Mouse (Mus musculus) testis, postnatal 10 days (tissue): Measurements from ENCODE around the gene Gm44502.

Experiments used
- DNase-seq: peaks from one replicate; pipeline ENCODE4 v3.0.0; 2021; ENCODE audit warnings: low spot score

Gene Gm44502

DNA sequence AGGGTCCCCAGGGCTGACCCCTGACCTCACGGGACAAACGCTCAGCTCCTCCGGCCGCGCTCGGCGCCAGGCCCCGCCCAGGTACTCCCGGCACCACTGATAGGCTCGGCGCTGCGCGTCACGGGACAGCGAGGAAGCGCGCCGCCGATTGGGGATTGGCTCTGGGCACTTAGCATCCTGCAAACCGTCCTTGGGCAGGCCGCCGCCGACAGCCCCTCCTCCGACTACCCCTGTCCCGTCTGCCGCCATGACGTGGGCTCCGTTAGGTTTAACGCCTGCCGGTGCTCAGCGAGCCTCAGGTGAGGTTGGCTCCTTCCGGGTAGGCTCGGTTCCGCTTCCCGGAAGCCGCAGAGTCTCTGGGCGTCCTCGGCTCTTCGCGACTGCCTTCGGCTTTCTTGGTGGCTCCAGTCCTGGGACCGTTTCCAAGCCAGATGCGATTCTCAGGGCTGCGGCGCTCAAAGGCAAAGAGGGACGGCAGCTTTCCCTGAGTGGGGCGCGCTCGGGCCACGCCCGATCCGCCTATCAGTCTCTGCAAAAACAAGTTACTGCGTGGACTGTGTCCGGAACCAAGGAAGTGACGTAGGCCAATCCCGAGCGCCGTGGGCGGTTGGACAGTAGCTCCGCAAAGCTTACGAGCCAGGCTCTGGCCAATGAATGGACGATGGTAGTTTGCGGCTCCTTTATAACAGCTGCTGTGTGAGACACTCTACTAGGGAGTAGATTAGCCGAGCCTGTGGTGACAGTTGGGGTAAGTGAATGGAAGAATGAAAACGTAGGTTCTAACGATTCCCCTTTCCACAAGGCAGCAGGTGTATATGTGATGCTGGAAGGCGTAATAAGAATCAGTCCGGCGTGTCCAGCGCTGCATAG, at the start of gene Gm44502, which contains the start of the genes C730034F03Rik and Chkb:
Gm44502 (minus strand) TSS at position 345 of the 870 bp plus-strand sequence.
C730034F03Rik (plus strand) TSS at position 238 of the 870 bp plus-strand sequence.
Chkb (minus strand) TSS at position 557 of the 870 bp plus-strand sequence.
- peak; percentile 94 for DNase-seq

DNA sequence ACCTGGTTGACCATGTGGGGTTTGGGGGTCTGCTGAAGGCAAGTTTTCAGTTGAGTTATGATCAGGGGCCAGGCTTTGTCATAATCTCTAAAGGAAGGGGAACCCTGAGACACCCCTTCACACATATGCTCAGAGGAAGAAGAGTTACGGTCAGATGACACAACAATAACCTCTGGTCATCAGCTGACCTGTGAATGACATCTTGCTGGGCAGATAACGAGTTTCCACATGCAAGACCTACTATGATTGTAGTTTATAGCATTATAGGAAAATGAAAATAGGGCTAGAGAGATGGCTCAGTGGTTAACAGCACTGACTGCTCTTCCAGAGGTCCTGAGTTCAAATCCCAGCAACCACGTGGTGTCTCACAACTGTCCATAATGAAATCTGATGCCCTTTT, 49.1 kb upstream of the Gm44502 start:
- no peak for DNase-seq

DNA sequence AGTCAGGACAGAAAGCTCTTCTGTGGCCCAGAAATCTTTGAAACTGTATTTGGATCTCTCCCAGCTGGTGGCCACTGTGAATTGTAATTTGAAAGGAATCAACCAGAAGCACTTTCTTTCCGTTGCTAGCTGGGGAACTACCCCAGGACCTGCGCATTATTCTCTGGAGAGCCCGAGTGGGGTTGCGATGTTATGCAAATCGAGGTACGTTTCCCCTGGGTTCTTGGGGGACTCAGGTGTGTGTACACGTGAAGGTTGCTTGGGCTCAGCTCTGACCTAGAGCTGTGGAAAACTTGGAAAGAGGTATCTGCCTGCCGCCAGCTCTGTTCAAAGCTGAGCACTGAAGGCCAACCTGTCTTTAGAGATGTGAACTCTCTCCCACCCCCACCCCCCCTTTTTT, 48.3 kb upstream of the Gm44502 start:
- no peak for DNase-seq

DNA sequence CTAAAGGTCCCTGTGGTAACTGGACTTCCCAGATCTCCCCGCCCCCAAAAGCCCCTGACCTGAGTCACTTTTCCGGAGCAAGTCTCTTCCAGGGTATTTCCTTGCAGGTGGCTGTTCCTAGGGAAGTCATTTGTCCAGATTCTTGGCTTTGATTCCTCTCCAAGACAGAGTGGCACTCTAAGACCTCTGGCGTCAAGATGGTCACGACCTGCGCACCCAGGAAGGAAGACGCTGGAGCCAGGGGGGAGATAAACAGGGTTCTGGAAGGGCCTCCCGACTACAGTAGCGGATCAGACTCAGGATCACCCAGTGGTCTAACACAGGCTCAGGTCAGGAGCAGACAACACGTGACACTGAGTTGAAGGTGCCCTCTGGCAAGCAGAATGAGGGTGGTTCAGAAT, 47.6 kb upstream of the Gm44502 start, which contains the start of gene Arsa:
Arsa (minus strand) TSS at position 335 of the 401 bp plus-strand sequence.
- no peak for DNase-seq

DNA sequence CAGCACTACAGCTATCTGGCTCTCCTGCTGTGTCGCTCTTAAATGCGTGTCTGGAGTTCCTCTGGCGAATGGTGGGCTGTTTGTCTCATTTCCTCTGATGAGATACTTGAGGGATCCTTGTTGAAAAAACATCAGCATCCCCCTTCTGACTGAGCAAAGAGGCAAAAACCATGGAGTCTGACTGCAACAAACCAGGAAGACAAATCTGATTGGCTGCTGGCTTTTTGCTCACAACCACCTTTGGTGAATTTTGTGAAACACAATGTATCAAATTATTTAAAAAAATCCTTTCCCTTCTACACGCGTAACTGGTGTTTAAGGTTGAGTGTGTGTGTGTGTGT, 46.9 kb upstream of the Gm44502 start:
- no peak for DNase-seq

DNA sequence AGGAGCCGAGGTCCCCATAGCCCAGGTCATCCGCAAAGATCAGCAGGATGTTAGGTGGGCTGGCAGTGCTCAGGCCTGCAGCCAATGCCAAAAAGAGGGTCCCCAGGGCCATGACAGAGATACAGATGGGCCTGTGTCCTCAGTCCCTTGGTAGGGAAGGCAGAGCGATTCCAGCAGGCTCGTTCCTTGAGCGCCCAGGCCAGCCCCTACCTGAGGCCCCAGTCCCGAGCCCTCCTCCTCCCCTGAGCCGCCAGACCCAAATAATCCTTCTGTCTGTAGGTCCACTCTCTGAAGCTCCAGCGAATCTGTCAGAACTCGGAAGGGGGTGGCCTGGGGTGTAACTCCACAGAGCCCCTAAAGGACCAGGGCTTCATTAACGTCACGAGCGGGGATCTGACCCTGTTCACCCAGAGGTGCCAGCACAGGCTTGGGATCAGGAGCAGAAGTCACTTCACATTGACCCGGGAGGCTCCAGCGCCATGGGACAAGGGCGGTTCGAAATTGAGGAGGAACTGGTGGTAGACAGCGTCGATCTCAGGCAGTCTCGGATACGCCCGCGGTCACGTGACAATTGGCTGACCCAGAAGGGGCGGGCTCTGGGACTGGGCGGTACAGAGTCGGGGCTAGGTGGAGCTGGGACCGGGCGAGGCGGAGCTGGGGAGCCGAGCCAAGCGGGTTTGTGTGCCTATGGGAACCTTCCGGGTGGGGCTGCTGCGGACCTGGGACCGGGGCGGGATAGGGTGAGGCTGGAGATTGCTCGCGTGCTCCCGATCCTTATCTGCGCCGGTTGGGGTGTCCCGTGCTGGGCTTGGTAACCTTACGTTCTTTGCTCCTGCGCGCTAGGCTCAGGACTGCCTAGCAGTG, 46.3 kb upstream of the Gm44502 start:
- DNase-seq, result peak; percentile 93

DNA sequence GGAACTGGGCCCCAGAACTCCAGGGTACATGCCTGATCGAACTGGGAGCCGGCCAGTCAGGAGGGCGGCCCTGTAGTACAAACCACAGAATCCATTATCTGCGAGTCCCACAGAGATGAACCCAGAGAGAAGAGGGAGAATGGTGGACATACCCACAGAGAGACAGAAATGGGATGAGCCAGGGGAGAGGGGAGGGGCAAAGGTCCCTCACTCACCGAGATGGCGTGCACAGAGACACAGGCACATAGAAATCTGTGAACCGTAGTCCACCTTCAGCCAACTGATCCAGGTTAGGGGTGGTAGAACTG, 45.8 kb upstream of the Gm44502 start:
- DNase-seq, result no peak

DNA sequence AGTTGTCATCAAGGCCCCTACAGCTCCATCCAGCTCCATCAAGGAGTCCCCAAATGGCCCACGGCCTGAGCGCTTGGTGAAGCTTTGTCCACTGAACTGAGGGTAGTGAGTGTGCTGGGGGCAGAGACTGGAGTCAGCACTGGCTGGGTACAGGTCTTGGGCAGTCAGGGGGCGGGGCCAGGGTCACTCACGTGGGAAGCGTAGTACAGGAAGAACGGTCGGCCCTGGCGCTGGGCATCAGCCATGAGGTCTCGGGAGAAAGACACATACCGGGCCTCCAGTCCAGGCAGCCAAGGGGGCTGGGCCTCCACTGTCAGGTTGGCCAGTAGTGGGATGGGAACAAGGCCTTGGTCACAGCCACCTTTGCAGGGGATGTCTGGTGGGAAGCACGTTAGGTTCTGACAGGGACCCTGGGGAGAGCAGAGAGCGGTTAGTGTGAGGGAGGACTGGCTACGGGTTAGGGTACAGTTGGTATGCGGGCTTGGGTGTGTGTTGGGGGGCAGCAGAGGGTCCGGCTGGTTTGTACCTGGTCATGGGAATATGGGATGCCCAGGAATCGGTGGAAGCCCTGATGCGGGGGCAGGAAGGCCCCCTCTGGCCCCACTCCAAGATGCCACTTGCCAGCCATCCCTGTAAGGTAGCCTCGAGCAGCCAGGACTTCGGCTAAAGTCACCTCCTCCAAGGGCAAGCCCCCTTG, 45.2 kb upstream of the Gm44502 start:
- peak; percentile 62 for DNase-seq

DNA sequence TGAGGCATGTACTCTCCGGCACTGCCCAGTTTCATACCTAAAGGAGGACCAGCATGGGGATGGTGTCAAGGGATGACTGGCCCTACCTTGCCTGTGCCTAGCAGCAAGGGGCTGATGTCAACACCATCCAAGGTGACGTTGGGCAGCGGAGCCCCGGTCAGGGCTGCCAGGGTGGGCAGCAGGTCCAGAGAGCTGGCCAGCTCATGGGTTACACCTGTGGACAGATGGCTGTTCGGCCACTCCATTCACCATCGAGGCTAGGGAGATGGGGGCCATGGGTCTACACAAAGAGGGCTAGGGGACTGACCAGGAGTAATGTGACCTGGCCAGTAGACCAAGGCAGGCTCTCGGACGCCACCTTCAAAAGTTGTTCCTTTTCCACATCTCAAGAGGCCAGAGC, 44.4 kb upstream of the Gm44502 start:
- DNase-seq, result no peak

DNA sequence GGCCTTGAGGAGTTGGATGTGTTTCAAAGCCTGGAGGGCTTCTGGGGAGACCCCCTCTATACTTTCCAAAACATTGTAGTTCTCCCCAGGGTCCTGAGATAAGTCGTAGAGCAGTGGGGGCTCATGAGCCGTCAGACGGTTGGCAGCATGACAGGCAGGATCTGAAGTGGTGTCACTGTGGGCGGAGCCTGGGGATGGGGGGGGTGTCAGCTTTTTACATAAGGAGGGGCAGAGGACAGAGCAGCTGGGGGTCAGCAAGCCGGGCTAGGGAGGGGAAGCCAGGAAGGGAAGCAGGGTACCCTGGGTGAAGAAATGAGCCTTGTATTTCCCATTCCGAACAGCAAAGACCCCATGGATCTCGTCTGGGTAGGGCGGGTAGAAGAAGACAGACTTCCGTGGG, 43.9 kb upstream of the Gm44502 start:
- DNase-seq, result peak; percentile 54

DNA sequence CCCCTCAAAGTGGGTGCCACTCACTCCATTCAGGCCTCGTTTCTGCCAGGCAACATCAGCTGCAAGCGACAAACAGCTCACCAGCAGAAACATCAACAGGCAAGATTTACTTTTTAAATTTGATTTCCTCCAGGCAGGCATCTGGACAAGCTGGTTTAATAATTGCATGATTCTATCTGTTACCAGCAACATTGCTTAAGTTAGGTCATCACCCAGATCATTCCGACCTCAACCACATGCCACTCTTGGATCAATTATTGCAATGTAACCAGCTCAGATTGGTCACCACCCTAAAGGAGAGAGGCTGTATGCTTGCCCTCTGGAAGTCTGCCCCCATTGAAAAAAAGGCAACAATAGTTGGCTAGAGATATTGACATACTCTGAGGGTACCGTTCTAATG, 42.0 kb upstream of the Gm44502 start:
- no peak for DNase-seq

DNA sequence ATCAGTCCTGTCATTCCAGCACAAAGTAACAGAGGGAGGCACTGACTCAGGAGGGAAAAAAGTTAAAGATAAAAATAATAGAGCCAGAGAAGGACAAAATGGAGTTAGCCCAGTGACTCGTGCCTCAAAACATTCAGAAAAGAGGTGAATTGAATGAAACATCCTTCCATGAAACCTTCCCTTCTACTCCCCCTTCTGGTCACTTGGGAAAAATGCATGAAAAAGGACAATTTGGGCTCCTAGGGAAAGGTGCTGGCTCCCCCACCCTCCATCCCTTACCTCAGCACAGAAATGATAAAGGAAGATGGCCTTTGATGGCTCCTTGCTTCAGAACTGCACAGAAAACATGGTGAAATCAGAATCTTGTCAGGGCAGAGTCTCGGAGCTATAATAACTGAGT, 39.1 kb upstream of the Gm44502 start:
- no peak for DNase-seq

DNA sequence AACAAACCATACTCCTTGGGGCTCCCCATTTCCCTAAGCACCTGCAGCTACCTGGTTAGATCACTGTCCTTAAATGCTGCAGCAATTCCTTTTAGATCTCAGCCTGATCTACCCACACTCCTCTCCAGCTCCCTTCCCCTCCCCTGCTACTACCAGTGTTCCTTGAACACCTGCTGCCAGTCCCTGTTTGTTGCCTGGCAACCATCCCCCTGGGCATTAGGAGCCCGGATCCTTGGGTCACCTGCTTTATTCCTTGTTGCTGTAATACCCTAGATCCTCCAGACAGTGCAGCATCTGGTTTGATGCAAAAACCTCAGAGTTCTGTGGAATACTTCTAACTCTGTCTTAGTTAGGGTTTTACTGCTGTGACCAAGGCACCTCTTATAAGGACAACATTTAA, 35.6 kb upstream of the Gm44502 start:
- DNase-seq, result no peak

DNA sequence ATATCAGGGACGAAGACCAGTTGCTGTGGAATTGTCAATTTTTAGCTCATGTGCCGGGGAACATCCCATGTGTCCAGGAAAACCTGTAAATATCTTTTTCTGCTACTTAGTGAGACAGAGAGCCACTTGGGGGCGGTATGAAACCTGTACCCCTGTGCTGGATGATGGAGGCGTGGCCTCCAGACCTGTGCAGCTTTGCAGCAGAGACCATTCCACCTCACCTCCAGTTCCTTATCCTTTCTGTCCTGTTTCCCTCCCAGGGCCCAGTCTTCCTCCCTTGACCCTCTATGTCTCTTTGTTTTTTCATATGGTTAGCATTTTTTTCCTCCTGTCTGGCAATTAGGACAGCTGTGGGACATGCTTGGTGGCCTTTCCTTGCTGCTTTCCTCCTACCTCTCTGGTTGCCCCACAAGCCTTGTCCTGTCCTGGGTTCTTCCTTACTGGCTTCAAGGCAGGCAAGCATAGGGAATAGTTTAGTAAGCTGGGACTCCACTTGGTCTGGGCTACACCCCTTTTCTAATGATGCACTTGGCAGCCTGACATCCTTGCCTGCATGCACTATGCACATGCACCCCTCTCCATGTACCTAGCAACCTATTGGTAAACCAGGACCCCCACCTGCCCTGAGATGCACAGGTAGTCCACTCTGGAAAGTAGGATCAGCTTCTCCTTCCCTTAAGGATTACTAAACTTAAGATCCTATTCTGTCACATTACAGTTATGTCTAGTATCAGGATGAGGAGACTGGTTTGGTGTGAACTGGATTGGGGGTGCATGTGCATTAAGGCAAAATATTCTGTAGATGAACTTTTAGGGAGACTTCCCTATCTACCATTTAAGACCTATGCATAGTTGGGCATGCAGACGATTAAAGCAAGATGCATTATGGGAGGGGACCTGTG, 34.1 kb upstream of the Gm44502 start:
- DNase-seq, result no peak

DNA sequence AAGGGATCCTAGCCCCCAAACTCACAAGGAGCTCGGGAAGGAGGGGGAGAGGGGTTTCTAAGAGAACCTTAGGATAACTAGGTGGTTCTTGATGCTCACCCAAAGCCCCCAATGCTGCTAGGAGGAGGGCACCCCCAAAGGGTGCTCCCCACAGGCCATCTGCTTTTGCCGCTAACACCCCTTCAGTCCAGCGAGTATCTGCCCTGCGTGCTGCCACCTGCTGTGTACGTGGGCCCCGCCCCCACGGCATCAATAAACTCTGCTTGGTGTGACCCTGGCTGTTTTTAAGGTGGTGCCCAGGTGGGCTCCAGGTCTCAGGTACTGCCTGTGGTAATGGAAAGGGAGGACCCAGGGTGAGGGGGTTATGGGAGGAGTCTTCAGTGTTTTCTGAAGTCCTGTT, 32.7 kb upstream of the Gm44502 start:
- no peak for DNase-seq

DNA sequence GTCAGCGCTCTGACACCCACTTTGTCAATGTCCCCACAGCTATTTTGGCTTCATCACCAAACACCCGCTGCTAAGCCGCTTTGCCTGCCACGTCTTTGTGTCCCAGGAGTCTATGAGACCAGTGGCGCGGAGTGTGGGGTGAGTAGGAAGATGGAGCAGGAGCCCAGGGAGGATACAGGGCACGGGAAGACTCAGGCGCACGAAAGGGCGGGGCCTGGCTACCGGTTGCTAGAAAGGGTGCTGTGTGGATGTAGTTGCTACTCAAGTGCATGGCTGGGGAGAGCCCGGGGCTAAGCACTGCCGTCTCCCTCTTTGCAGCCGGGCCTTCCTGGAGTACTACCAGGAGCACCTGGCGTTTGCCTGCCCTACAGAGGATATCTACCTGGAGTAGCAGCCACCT, 31.8 kb upstream of the Gm44502 start:
- DNase-seq, result no peak

DNA sequence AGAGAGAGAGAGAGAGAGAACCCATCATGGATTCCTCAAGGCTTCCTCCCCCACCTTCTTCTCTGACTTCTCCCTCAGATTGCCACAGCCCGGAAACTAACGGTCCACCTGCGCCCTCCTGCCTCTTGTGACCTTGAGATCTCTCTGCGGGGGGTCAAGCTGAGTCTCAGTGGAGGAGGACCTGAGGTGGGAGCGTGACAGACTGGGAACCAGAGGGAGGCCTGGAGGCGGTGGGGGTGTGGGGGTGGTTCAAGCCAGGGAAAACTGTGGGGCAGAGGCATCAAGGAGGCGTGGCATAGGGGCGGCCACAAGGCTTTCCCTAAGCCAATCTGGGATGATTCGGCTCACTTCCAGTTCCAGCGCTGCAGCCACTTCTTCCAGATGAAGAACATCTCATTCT, 30.8 kb upstream of the Gm44502 start:
- DNase-seq, result no peak

DNA sequence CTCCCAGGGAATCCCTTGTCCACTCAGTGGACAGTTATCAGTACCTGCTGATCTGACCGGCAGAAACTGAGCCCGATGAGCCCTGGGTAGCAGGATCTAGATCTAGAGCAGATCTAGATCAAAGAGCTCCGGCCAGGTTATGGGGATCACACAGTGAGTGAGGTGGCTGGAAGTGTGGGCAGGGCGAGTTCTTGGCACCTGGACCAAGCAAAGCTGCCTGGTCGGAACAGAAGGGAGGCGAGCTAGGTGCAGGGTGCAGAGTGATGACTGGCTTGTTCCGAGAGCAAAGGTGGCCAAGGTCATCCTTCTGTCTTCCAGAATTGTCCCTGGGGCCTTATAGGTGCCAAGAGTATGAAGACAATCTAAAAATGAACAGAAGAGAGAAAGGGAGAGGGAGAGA, 30.3 kb upstream of the Gm44502 start:
- DNase-seq, result no peak

DNA sequence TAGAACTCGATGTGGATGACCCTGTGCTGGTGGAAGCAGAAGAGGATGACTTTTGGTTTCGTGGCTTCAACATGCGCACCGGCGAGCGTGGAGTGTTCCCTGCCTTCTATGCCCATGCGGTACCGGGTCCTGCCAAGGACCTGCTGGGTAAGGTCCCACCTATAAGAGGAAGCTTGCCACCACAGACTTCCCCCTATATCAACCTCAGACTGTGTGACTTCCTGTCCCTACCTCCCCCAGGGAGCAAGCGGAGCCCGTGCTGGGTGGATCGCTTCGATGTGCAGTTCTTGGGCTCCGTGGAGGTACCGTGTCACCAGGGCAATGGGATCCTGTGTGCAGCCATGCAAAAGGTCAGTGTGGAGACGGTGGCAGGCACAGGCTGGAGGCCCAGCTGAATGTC, 29.4 kb upstream of the Gm44502 start:
- DNase-seq, result no peak

DNA sequence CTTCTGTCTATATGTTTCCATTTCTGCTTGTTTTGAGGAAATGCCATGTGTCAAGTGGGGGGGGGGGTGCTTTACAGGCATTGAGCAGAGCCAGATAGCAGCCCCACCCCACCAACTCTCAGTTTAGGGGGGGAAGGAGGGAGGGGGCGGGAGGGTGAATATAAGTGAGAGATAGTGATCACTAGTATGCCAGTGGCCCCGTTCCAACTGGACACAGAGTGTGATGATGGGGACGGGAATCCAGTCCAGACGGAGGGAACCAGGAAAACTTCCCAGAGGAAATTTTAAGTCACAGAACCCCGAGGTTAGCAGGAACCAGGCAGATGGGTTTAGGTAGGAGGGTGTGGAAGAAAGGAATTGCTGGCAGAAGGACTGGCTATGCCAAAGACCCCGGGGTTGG, 26.1 kb upstream of the Gm44502 start:
- DNase-seq, result peak; percentile 30

DNA sequence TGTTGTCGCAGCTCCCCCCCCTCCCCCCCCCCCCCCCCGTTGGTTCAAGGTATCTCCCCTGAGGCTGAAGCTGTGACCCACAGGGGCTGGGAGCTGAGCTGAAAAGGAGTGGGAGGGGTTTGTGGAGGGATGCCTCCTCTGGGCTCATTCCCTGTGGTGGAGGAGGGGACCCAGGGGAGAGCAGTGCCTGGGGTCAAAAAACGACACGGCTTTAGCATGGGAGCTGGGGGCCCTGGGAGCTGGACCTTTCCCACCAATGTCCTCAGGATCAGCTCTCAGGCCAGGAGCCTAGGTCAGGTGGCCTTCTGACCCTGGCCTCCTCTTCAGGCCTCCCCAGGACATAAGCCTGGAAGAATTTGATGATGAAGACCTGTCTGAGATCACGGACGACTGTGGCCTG, 25.4 kb upstream of the Gm44502 start:
- no peak for DNase-seq
